Mouse (Mus musculus) MEL (cell line): ENCODE data around the gene Ank2.

Source experiments
- CHD2 ChIP-seq: IDR thresholded peaks from 2 replicates; pipeline ENCODE4 v1.6.1; 2011; ENCODE audit warnings: low read length, improper control_type of control experiment
- CTCF ChIP-seq, 3 experiments: IDR thresholded peaks in 2 of 3; conservative IDR thresholded peaks in 1 of 3; 2 replicates each; pipeline ENCODE4 v1.5.1; 2011 to 2012; ENCODE audit warnings: low read length in 3 of 3, low read depth in 2 of 3, mild to moderate bottlenecking in 2 of 3, improper control_type of control experiment in 1 of 3, inconsistent platforms in 1 of 3, mixed read lengths in 1 of 3, moderate library complexity in 1 of 3; ENCODE audit not compliant: control insufficient read depth in 1 of 3, insufficient read depth in 1 of 3, poor library complexity in 1 of 3, severe bottlenecking in 1 of 3
- EP300 ChIP-seq, 2 experiments: IDR thresholded peaks; 2 replicates each; pipeline ENCODE4 v1.6.1; 2011; ENCODE audit warnings: improper control_type of control experiment in 2 of 2, low read length in 2 of 2, low read depth in 1 of 2, mild to moderate bottlenecking in 1 of 2
- GABPA ChIP-seq: IDR thresholded peaks from 2 replicates; pipeline ENCODE4 v1.6.1; 2012; ENCODE audit warnings: low read depth, mild to moderate bottlenecking, inconsistent platforms, low read length, improper control_type of control experiment, moderate library complexity
- GATA1 ChIP-seq: IDR thresholded peaks from 2 replicates; pipeline ENCODE4 v1.6.1; 2011; ENCODE audit warnings: low read depth, low read length, improper control_type of control experiment
- HCFC1 ChIP-seq: IDR thresholded peaks from 2 replicates; pipeline ENCODE4 v1.6.1; 2012; ENCODE audit warnings: low read depth, mild to moderate bottlenecking, inconsistent platforms, low read length, improper control_type of control experiment, moderate library complexity
- MXI1 ChIP-seq: IDR thresholded peaks from 2 replicates; pipeline ENCODE4 v1.6.1; 2011; ENCODE audit warnings: mild to moderate bottlenecking, low read depth, low read length, improper control_type of control experiment
- POLR2AphosphoS2 ChIP-seq: IDR thresholded peaks from 2 replicates; pipeline ENCODE4 v1.6.1; 2011; ENCODE audit warnings: low read length, improper control_type of control experiment
- USF1 ChIP-seq: IDR thresholded peaks from 2 replicates; pipeline ENCODE4 v1.6.1; 2014; ENCODE audit warnings: low read depth, mild to moderate bottlenecking, inconsistent platforms, low read length, improper control_type of control experiment, moderate library complexity
- ZC3H11A ChIP-seq: IDR thresholded peaks from 2 replicates; pipeline ENCODE4 v1.6.1; 2012; ENCODE audit warnings: low read depth, mild to moderate bottlenecking, inconsistent platforms, low read length, improper control_type of control experiment

GRCm38 (mm10) chr3:127020167-127020566 lies 479.0 kb downstream of the Ank2 start:
- TF ChIP-seq CTCF (IDR thresholded peaks at IDR 0.05 in 2 of 3, conservative IDR thresholded peaks at IDR 0.05 in 1 of 3; ENCODE audit: control insufficient read depth in 1 of 3, insufficient read depth in 1 of 3, low read depth in 2 of 3, low read length in 3 of 3, poor library complexity in 1 of 3, severe bottlenecking in 1 of 3) = no peak
- TF ChIP-seq USF1 = no peak
- no peak for TF ChIP-seq MXI1
- TF ChIP-seq GABPA = no peak
- TF ChIP-seq POLR2AphosphoS2 = no peak
- TF ChIP-seq ZC3H11A = no peak
- TF ChIP-seq GATA1 = 0 out of 2 replicates have a peak, but pooled peaks have one; percentile 41
- no peak for TF ChIP-seq HCFC1
- TF ChIP-seq EP300 (IDR thresholded peaks at IDR 0.05; ENCODE audit: low read depth in 1 of 2, low read length in 2 of 2) = 0 out of 4 replicates have a peak, but pooled peaks of 1 of the 2 experiments have one; percentile 13
- no peak for TF ChIP-seq CHD2
